Mouse (Mus musculus): ENCODE data around the gene Stx8.

DNA sequence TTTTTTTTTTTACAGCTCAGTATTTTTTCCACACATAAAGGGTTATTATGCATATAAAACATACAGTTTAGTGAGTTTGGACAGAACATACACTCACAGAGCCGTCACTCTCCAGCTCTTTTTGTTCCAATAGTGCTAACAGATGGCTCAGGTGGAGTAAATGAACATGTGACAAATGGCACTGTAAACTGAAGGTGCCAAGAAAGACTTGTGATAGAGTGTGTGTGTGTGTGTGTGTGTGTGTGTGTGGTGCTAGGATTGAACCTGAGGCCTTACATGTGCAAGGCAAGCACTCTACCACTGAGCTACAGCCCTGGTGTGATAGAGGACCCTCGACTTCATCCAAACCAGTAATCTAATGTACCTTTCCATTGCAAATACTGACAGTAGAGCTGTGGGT is 96.1 kb downstream of the Stx8 start:
- TF ChIP-seq CTCF (IDR thresholded peaks at IDR 0.05; ENCODE audit: control insufficient read depth, insufficient read depth, insufficient read length) (no peak), MYOG (IDR thresholded peaks at IDR 0.05; ENCODE audit: control insufficient read depth, extremely low read depth, insufficient read length) (no peak), USF1 (IDR thresholded peaks at IDR 0.05; ENCODE audit: low read depth) (no peak), MAX (IDR thresholded peaks at IDR 0.05) (no peak), MYOD1 (IDR thresholded peaks at IDR 0.05; ENCODE audit: control insufficient read depth, insufficient read length, low read depth) (no peak)
